Mouse (Mus musculus) MEL (cell line): Measurements from ENCODE around the gene Gss. TPM values are rescaled to one million over a fixed set of nuclear protein-coding genes. Genes with fewer than 3 reads are reported as not detected.

Source experiments
- DNase-seq: peaks from one replicate; pipeline ENCODE4 v3.0.0; 2011; ENCODE audit warnings: low read depth, low spot score
- H3K27ac ChIP-seq: 2 replicates; pipeline ENCODE4 v1.5.1; 2012; ENCODE audit warnings: low read depth, mild to moderate bottlenecking, control low read depth, low read length, moderate library complexity; ENCODE audit not compliant: control insufficient read depth
- H3K27me3 ChIP-seq, 2 experiments: fragments of 150-350 bp in 1 of 2; sonication (generic) in 1 of 2; 2 replicates each; pipeline ENCODE4 v1.6.1; 2012; ENCODE audit warnings: low read length in 2 of 2, mild to moderate bottlenecking in 2 of 2, improper control_type of control experiment in 1 of 2, moderate library complexity in 1 of 2; ENCODE audit not compliant: insufficient read depth in 2 of 2, control insufficient read depth in 1 of 2
- H3K36me3 ChIP-seq, 2 experiments: 2 replicates each; pipeline ENCODE4 v1.6.1; 2012 to 2014; ENCODE audit warnings: low read length in 2 of 2, improper control_type of control experiment in 1 of 2, inconsistent platforms in 1 of 2, mild to moderate bottlenecking in 1 of 2; ENCODE audit not compliant: insufficient read depth in 2 of 2, control insufficient read depth in 1 of 2
- H3K4me1 ChIP-seq, 2 experiments: fragments of 150-350 bp in 1 of 2; sonication (generic) in 1 of 2; 2 replicates each; pipeline ENCODE4 v1.6.1; 2012; ENCODE audit warnings: low read length in 2 of 2, improper control_type of control experiment in 1 of 2, mild to moderate bottlenecking in 1 of 2; ENCODE audit not compliant: insufficient read depth in 2 of 2, control insufficient read depth in 1 of 2
- H3K4me3 ChIP-seq, 2 experiments: fragments of 150-350 bp in 1 of 2; sonication (generic) in 1 of 2; 2 replicates each; pipeline ENCODE4 v1.5.1; 2012; ENCODE audit warnings: low read depth in 2 of 2, low read length in 2 of 2, mild to moderate bottlenecking in 2 of 2, moderate library complexity in 2 of 2, control low read depth in 1 of 2, improper control_type of control experiment in 1 of 2; ENCODE audit not compliant: control insufficient read depth in 1 of 2, insufficient read depth in 1 of 2
- H3K79me2 ChIP-seq: 2 replicates; pipeline ENCODE4 v1.6.1; 2012; ENCODE audit warnings: mild to moderate bottlenecking, low read length, moderate library complexity; ENCODE audit not compliant: control insufficient read depth, poor library complexity, insufficient read depth
- H3K9ac ChIP-seq: 2 replicates; pipeline ENCODE4 v1.6.1; 2012; ENCODE audit warnings: low read depth, mild to moderate bottlenecking, control low read depth, low read length, moderate library complexity; ENCODE audit not compliant: control insufficient read depth, poor library complexity, severe bottlenecking
- H3K9me3 ChIP-seq: fragments of 150-350 bp; sonication (generic); replicated peaks from 2 replicates; pipeline ENCODE4 v1.6.1; 2012; ENCODE audit warnings: mild to moderate bottlenecking, low read length, improper control_type of control experiment, moderate library complexity; ENCODE audit not compliant: insufficient read depth
- BHLHE40 ChIP-seq: IDR thresholded peaks from 2 replicates; pipeline ENCODE4 v1.6.1; 2012; ENCODE audit warnings: low read depth, mild to moderate bottlenecking, inconsistent platforms, low read length, improper control_type of control experiment, borderline replicate concordance
- CTCF ChIP-seq, 3 experiments: IDR thresholded peaks in 2 of 3; conservative IDR thresholded peaks in 1 of 3; 2 replicates each; pipeline ENCODE4 v1.5.1; 2011 to 2012; ENCODE audit warnings: low read length in 3 of 3, low read depth in 2 of 3, mild to moderate bottlenecking in 2 of 3, improper control_type of control experiment in 1 of 3, inconsistent platforms in 1 of 3, mixed read lengths in 1 of 3, moderate library complexity in 1 of 3; ENCODE audit not compliant: control insufficient read depth in 1 of 3, insufficient read depth in 1 of 3, poor library complexity in 1 of 3, severe bottlenecking in 1 of 3
- E2F4 ChIP-seq: IDR thresholded peaks from 2 replicates; pipeline ENCODE4 v1.6.1; 2011; ENCODE audit warnings: low read depth, low read length, improper control_type of control experiment, borderline replicate concordance
- ELF1 ChIP-seq: IDR thresholded peaks from 2 replicates; pipeline ENCODE4 v1.6.1; 2014; ENCODE audit warnings: low read depth, mild to moderate bottlenecking, inconsistent platforms, low read length, improper control_type of control experiment, moderate library complexity
- EP300 ChIP-seq, 2 experiments: IDR thresholded peaks; 2 replicates each; pipeline ENCODE4 v1.6.1; 2011; ENCODE audit warnings: improper control_type of control experiment in 2 of 2, low read length in 2 of 2, low read depth in 1 of 2, mild to moderate bottlenecking in 1 of 2
- ETS1 ChIP-seq: IDR thresholded peaks from 2 replicates; pipeline ENCODE4 v1.6.1; 2012; ENCODE audit warnings: low read depth, mild to moderate bottlenecking, inconsistent platforms, low read length, improper control_type of control experiment, moderate library complexity
- GATA1 ChIP-seq: IDR thresholded peaks from 2 replicates; pipeline ENCODE4 v1.6.1; 2011; ENCODE audit warnings: low read depth, low read length, improper control_type of control experiment
- JUND ChIP-seq: IDR thresholded peaks from 2 replicates; pipeline ENCODE4 v1.6.1; 2011; ENCODE audit warnings: low read depth, mild to moderate bottlenecking, improper control_type of control experiment, low read length
- MAFK ChIP-seq: IDR thresholded peaks from 2 replicates; pipeline ENCODE4 v1.6.1; 2011; ENCODE audit warnings: low read depth, mild to moderate bottlenecking, low read length, improper control_type of control experiment, borderline replicate concordance
- MAZ ChIP-seq: IDR thresholded peaks from 2 replicates; pipeline ENCODE4 v1.6.1; 2012; ENCODE audit warnings: low read depth, mild to moderate bottlenecking, inconsistent platforms, low read length, improper control_type of control experiment
- MEF2A ChIP-seq: IDR thresholded peaks from 2 replicates; pipeline ENCODE4 v1.6.1; 2014; ENCODE audit warnings: low read depth, mild to moderate bottlenecking, inconsistent platforms, low read length, improper control_type of control experiment; ENCODE audit not compliant: poor library complexity, insufficient replicate concordance, severe bottlenecking; ENCODE audit errors: extremely low read depth
- MXI1 ChIP-seq: IDR thresholded peaks from 2 replicates; pipeline ENCODE4 v1.6.1; 2011; ENCODE audit warnings: mild to moderate bottlenecking, low read depth, low read length, improper control_type of control experiment
- MYB ChIP-seq: IDR thresholded peaks from 2 replicates; pipeline ENCODE4 v1.6.1; 2011; ENCODE audit warnings: mild to moderate bottlenecking, low read depth, low read length, improper control_type of control experiment
- MYC ChIP-seq: IDR thresholded peaks from 2 replicates; pipeline ENCODE4 v1.6.1; 2011; ENCODE audit warnings: low read depth, mild to moderate bottlenecking, low read length, improper control_type of control experiment, moderate library complexity
- NELFE ChIP-seq: IDR thresholded peaks from 2 replicates; pipeline ENCODE4 v1.6.1; 2011; ENCODE audit warnings: low read depth, low read length, improper control_type of control experiment
- POLR2AphosphoS5 ChIP-seq: IDR thresholded peaks from 2 replicates; pipeline ENCODE4 v1.6.1; 2012; ENCODE audit warnings: low read depth, borderline replicate concordance, mild to moderate bottlenecking, inconsistent platforms, low read length, moderate library complexity, mixed read lengths
- RCOR1 ChIP-seq: IDR thresholded peaks from 2 replicates; pipeline ENCODE4 v1.6.1; 2012; ENCODE audit warnings: low read depth, mild to moderate bottlenecking, inconsistent platforms, low read length, improper control_type of control experiment
- SIN3A ChIP-seq: IDR thresholded peaks from 2 replicates; pipeline ENCODE4 v1.6.1; 2012; ENCODE audit warnings: low read length, improper control_type of control experiment, inconsistent platforms
- TAL1 ChIP-seq: IDR thresholded peaks from 2 replicates; pipeline ENCODE4 v1.6.1; 2012; ENCODE audit warnings: mild to moderate bottlenecking, inconsistent platforms, low read length, moderate library complexity, mixed read lengths
- TBP ChIP-seq: IDR thresholded peaks from 2 replicates; pipeline ENCODE4 v1.8.0; 2011; ENCODE audit warnings: low read depth, low read length, improper control_type of control experiment
- TCF12 ChIP-seq: IDR thresholded peaks from 2 replicates; pipeline ENCODE4 v1.6.1; 2014; ENCODE audit warnings: low read depth, mild to moderate bottlenecking, inconsistent platforms, low read length, improper control_type of control experiment, moderate library complexity
- UBTF ChIP-seq: IDR thresholded peaks from 2 replicates; pipeline ENCODE4 v1.6.1; 2012; ENCODE audit warnings: low read depth, mild to moderate bottlenecking, inconsistent platforms, low read length, improper control_type of control experiment, moderate library complexity, borderline replicate concordance; ENCODE audit not compliant: insufficient read depth
- ZKSCAN1 ChIP-seq: IDR thresholded peaks from 2 replicates; pipeline ENCODE4 v1.6.1; 2012; ENCODE audit warnings: low read depth, mild to moderate bottlenecking, inconsistent platforms, low read length, improper control_type of control experiment, moderate library complexity
- ZNF384 ChIP-seq: IDR thresholded peaks from 2 replicates; pipeline ENCODE4 v1.6.1; 2012; ENCODE audit warnings: low read depth, mild to moderate bottlenecking, inconsistent platforms, low read length, improper control_type of control experiment
- polyA plus RNA-seq, 2 experiments: library from polyadenylated mRNA; stranded (reverse) in 1 of 2; unstranded in 1 of 2; fragments of >175 nt in 1 of 2; fragments of >200 nt in 1 of 2; gene quantifications; 2 replicates each; pipeline versions ENCODE4 v1.2.1 to v1.2.4; 2012; ENCODE audit warnings: low replicate concordance in 2 of 2, low read depth in 1 of 2; ENCODE audit not compliant: insufficient read length in 2 of 2, insufficient read depth in 1 of 2, missing spikeins in 1 of 2
- total RNA-seq: library from RNA; depleted of rRNA; stranded (reverse); fragments of 300-350 nt; gene quantifications from 2 replicates; pipeline ENCODE4 v1.2.3, GENCODE M21; 2012

The Gss gene
- total and polyA plus RNA-seq, 3 experiments: 21.9 to 24.0 TPM; not detected in 1

DNA sequence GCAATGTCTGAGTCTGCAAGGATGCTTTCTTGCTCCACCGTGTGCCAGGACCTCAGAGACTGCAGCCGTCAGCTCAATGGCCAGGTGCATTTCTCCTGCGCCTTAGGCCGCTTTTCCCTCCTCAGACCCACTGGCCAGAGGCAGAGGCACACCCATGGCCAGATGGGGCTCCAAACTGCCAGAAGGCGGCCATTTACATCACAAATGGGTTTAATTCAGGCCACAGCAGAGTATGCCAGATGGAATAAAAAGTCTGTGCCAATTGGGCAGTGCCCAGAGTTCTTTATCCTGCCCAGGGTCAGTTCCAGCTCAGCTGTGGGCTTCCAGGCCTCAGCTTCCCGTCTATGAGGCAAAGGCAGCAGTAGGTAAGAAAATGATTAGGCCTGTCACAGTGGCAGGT is 48.0 kb upstream of the Gss start:
- Histone ChIP-seq H3K9ac (no peak overlapping the region), H3K36me3 (peaks cover 0 to 8% of the 10 kb centered on the region in 2 experiments; a peak in 2 of 4 replicates), H3K4me1 (no peaks in the 10 kb centered on the region), H3K27ac (no peak overlapping the region), H3K79me2 (no peaks in the 10 kb centered on the region), H3K4me3 (no peak overlapping the region), H3K27me3 (no peaks in the 10 kb centered on the region), H3K9me3 (no peaks in the 10 kb centered on the region)
- TF ChIP-seq POLR2AphosphoS5 (no peak), MXI1 (no peak), MEF2A (no peak), GATA1 (no peak), ZNF384 (no peak), UBTF (no peak), E2F4 (no peak), MAFK (no peak), ELF1 (no peak)
- DNase-seq: no peak

- Histone ChIP-seq H3K79me2 (no peaks in the 10 kb centered on the region), H3K9me3 (no peaks in the 10 kb centered on the region), H3K4me1 (no peaks in the 10 kb centered on the region), H3K36me3 (peaks cover 0 to 2% of the 10 kb centered on the region in 2 experiments; a peak in 1 of 4 replicates)
- TF ChIP-seq CTCF (IDR thresholded peaks at IDR 0.05 in 2 of 3, conservative IDR thresholded peaks at IDR 0.05 in 1 of 3; ENCODE audit: control insufficient read depth in 1 of 3, insufficient read depth in 1 of 3, low read depth in 2 of 3, low read length in 3 of 3, poor library complexity in 1 of 3, severe bottlenecking in 1 of 3): no peak
- TF ChIP-seq MAZ: no peak
- TF ChIP-seq ZKSCAN1: no peak
- TF ChIP-seq SIN3A: no peak
- TF ChIP-seq NELFE: no peak
- no peak for TF ChIP-seq TAL1
- no peak for TF ChIP-seq MAFK
- no peak for TF ChIP-seq ZNF384
- no peak for TF ChIP-seq EP300 (IDR thresholded peaks at IDR 0.05; ENCODE audit: low read depth in 1 of 2, low read length in 2 of 2)
- no peak for TF ChIP-seq BHLHE40
- TF ChIP-seq TBP: no peak
- TF ChIP-seq ETS1: no peak
- TF ChIP-seq UBTF: no peak
- TF ChIP-seq JUND: no peak
- TF ChIP-seq TCF12: no peak
- no peak for TF ChIP-seq RCOR1
- TF ChIP-seq MEF2A: no peak
- no peak for TF ChIP-seq MYB
- TF ChIP-seq MYC: no peak
- TF ChIP-seq, all 39 proteins: peak for 0
- Histone ChIP-seq H3K4me3 (no peak overlapping the region), H3K9ac (no peak overlapping the region), H3K27ac (no peak overlapping the region), H3K27me3 (no peaks in the 10 kb centered on the region)
- no peak for DNase-seq
Observed at GRCm38 (mm10) chr2:155637411-155637810, 44.8 kb upstream of the Gss start.
